Mouse (Mus musculus): ENCODE data around the gene Scube1.
A peak's percentile ranks its signal among the peaks of the same experiment; 100 is the strongest.

Gene Scube1

GRCm38 (mm10) chr15:83594513-83595363 lies 130.1 kb downstream of the Scube1 start, which contains the start of gene Ttll12:
Gene Ttll12, minus strand, starts transcription at chr15:83595157.
- DNase-seq: peak; percentile 74 to 87

GRCm38 (mm10) chr15:83593702-83594512 lies 130.9 kb downstream of the Scube1 start:
- DNase-seq: no peak

GRCm38 (mm10) chr15:83593189-83593585 lies 131.6 kb downstream of the Scube1 start:
- DNase-seq: no peak

GRCm38 (mm10) chr15:83592260-83593188 lies 132.3 kb downstream of the Scube1 start:
- DNase-seq: no peak

- DNase-seq: no peak
Measured at GRCm38 (mm10) chr15:83591758-83592157, 133.1 kb downstream of the Scube1 start.

GRCm38 (mm10) chr15:83590841-83591240 lies 134.0 kb downstream of the Scube1 start:
- DNase-seq: no peak

- no peak for DNase-seq
Measured at GRCm38 (mm10) chr15:83584741-83585220, 140.0 kb downstream of the Scube1 start.

- DNase-seq: peak in 1 of 2 experiments; percentile 49
Measured at GRCm38 (mm10) chr15:83583419-83584156, 141.2 kb downstream of the Scube1 start.

GRCm38 (mm10) chr15:83582931-83583330 lies 141.9 kb downstream of the Scube1 start:
- no peak for DNase-seq

- DNase-seq: no peak
Measured at GRCm38 (mm10) chr15:83576651-83577050, 148.2 kb downstream of the Scube1 start.

- no peak for DNase-seq
Measured at GRCm38 (mm10) chr15:83575543-83575942, 149.3 kb downstream of the Scube1 start.

- DNase-seq: no peak
Measured at GRCm38 (mm10) chr15:83574731-83575351, 150.0 kb downstream of the Scube1 start.

- DNase-seq: no peak
Measured at GRCm38 (mm10) chr15:83573606-83574005, 151.2 kb downstream of the Scube1 start.

- DNase-seq: no peak
Measured at GRCm38 (mm10) chr15:83572132-83572531, 152.7 kb downstream of the Scube1 start.

GRCm38 (mm10) chr15:83571636-83572035 lies 153.2 kb downstream of the Scube1 start:
- no peak for DNase-seq

GRCm38 (mm10) chr15:83570641-83571040 lies 154.2 kb downstream of the Scube1 start:
- no peak for DNase-seq

GRCm38 (mm10) chr15:83569682-83570081 lies 155.1 kb downstream of the Scube1 start:
- DNase-seq: no peak

- no peak for DNase-seq
Measured at GRCm38 (mm10) chr15:83568544-83568943, 156.3 kb downstream of the Scube1 start.

GRCm38 (mm10) chr15:83567728-83568127 lies 157.1 kb downstream of the Scube1 start:
- no peak for DNase-seq

- DNase-seq: no peak
Measured at GRCm38 (mm10) chr15:83566006-83566405, 158.8 kb downstream of the Scube1 start.

GRCm38 (mm10) chr15:83565434-83565833 lies 159.4 kb downstream of the Scube1 start:
- no peak for DNase-seq

Data from spleen, adult 18-20 months (tissue).